Mouse (Mus musculus) limb, embryonic 11.5 days (tissue): Measurements from ENCODE around the gene Nup188. TPM values are rescaled to one million over a fixed set of nuclear protein-coding genes. Genes with fewer than 3 reads are reported as not detected.
A peak's percentile ranks its signal among the peaks of the same experiment; 100 is the strongest.

Experiments used
- ATAC-seq: fragments of 200-750 bp; cut with Nextera tagmentation; 2 replicates; pipeline ENCODE4 v1.8.0; 2017; ENCODE audit warnings: low read depth; ENCODE audit not compliant: insufficient number of reproducible peaks, low FRiP score, low TSS enrichment
- DNase-seq: peaks from one replicate; pipeline ENCODE4 v3.0.0-alpha.2; 2015; ENCODE audit warnings: low spot score
- H3K27ac ChIP-seq: fragments of 300-500 bp; sonication (generic); replicated peaks from 2 replicates; pipeline ENCODE4 v1.5.1; 2014; ENCODE audit warnings: low read depth, mild to moderate bottlenecking, low read length
- H3K27me3 ChIP-seq: fragments of 300-500 bp; sonication (generic); 2 replicates; pipeline ENCODE4 v1.6.1; 2014; ENCODE audit warnings: mild to moderate bottlenecking, low read length, mixed read lengths; ENCODE audit not compliant: control insufficient read depth, insufficient read depth
- H3K36me3 ChIP-seq: fragments of 300-500 bp; sonication (generic); 2 replicates; pipeline ENCODE4 v1.6.1; 2014; ENCODE audit warnings: mild to moderate bottlenecking, low read length, moderate library complexity, mixed read lengths; ENCODE audit not compliant: control insufficient read depth, insufficient read depth
- H3K4me1 ChIP-seq: fragments of 300-500 bp; sonication (generic); 2 replicates; pipeline ENCODE4 v1.6.1; 2014; ENCODE audit warnings: low read length, mixed read lengths; ENCODE audit not compliant: control insufficient read depth, insufficient read depth
- H3K4me2 ChIP-seq: fragments of 300-500 bp; sonication (generic); 2 replicates; pipeline ENCODE4 v1.6.1; 2014; ENCODE audit warnings: low read depth, mild to moderate bottlenecking, moderate library complexity; ENCODE audit not compliant: severe bottlenecking
- H3K4me3 ChIP-seq: fragments of 300-500 bp; sonication (generic); 2 replicates; pipeline ENCODE4 v1.5.1; 2014; ENCODE audit warnings: low read depth, low read length
- H3K9ac ChIP-seq: fragments of 300-500 bp; sonication (generic); 2 replicates; pipeline ENCODE4 v1.6.1; 2014; ENCODE audit warnings: mild to moderate bottlenecking, low read length
- H3K9me3 ChIP-seq: fragments of 300-500 bp; sonication (generic); 2 replicates; pipeline ENCODE4 v1.6.1; 2016; ENCODE audit warnings: low read length; ENCODE audit not compliant: control insufficient read depth
- WGBS: fragments of 180-500 bp; shearing (Covaris S2); extraction: QIAGEN DNeasy Blood & Tissue Kit; methylation state at CpG from one replicate; pipeline ENCODE4 v1.1.7; 2014; 5-methylcytosine and 5-hydroxymethylcytosine counted together
- polyA plus RNA-seq: library from polyadenylated mRNA; unstranded; fragments of >200 nt; fragmentation: Nextera tagmentation; extraction: Ambion mirVana; gene quantifications from 2 replicates; pipeline ENCODE4 v1.2.1, GENCODE M21; 2014

Nup188 gene
- polyA plus RNA-seq, 1 experiment from 2014 or later, result 69.0 TPM

- no peaks in the 10 kb centered on the region for H3K4me1 ChIP-seq
These were observed 56.3 kb downstream of the Nup188 start for GRCm38 (mm10) chr2:30342544-30342943.

DNA sequence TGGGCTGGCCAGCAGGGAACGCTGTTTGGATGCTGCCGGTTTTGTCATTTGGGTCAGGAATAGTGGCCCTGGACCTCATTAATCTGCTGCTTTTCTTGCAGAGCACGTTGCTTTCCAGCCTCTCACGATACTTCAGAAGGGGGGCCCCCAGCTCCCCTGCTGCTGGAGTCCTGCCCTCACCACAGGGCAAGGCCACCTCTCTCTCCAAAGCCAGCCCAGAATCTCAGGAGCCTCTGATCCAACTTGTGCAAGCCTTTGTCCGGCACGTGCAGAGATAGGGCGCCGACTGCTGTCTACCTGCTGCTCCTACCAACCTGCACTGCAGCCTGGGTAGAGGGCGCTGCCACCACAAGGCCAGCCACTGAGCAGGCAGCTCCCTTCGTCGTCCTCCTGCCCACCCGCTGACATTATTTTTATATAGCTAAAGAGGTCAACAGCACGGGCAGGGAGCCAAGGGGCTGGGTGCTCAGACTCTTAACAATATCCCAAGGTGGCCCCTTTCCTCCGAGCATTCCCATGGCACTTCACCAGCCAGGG lies 57.5 kb downstream of the Nup188 start:
- Histone ChIP-seq H3K27ac (no peak overlapping the region), H3K9ac (no peak overlapping the region), H3K36me3 (peaks cover 52% of the 10 kb centered on the region), H3K9me3 (no peaks in the 10 kb centered on the region), H3K4me2 (no peak overlapping the region), H3K4me3 (no peak overlapping the region), H3K4me1 (no peaks in the 10 kb centered on the region), H3K27me3 (no peaks in the 10 kb centered on the region)
- ATAC-seq (no peak), DNase-seq (no peak)
- 85% methylated on average over 14 of the region's 14 CpGs for WGBS

More at GRCm38 (mm10) chr2:30342544-30342943, 56.3 kb downstream of the Nup188 start:
- H3K9ac ChIP-seq, result no peak overlapping the region
- no peak overlapping the region for H3K4me3 ChIP-seq
- no peaks in the 10 kb centered on the region for H3K27me3 ChIP-seq
- ATAC-seq (no peak), DNase-seq (no peak)
- no peak overlapping the region for H3K4me2 ChIP-seq
- no peak overlapping the region for H3K27ac ChIP-seq
- WGBS, result 94% methylated on average over 7 of the region's 7 CpGs
- peaks cover 52% of the 10 kb centered on the region for H3K36me3 ChIP-seq
- H3K9me3 ChIP-seq, result no peaks in the 10 kb centered on the region

GRCm38 (mm10) chr2:30345971-30346676 lies 59.9 kb downstream of the Nup188 start:
- no peaks in the 10 kb centered on the region for H3K9me3 ChIP-seq
- H3K9ac ChIP-seq, result no peak overlapping the region; the same call in 1 of the 2 replicates
- DNase-seq (no peak), ATAC-seq (no peak)
- H3K4me1 ChIP-seq, result no peaks in the 10 kb centered on the region
- peaks cover 41% of the 10 kb centered on the region for H3K36me3 ChIP-seq
- WGBS, result 92% methylated on average over 7 of the region's 7 CpGs
- no peak overlapping the region for H3K27ac ChIP-seq
- H3K27me3 ChIP-seq, result no peaks in the 10 kb centered on the region
- H3K4me3 ChIP-seq, result no peak overlapping the region
- H3K4me2 ChIP-seq, result no peak overlapping the region

DNA sequence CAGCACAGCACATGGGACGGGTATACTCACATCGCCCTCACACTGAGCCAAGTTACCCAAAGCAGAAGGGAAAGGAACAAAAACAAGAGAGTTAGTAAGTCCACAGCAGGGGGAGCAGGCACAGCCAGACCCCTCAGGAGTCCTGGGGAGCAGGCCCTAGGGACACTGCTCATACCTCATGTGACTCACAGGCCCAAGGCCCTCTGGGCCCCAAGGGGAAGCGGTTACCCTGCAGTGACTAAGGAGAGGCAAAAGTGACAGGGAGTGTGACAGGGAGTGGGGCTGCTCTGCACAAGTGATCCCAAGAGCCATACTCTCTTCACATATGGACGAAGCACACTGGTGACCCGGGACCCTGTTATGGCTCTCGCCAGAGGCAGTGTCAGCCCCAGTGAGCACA lies 63.0 kb downstream of the Nup188 start:
- Histone ChIP-seq H3K4me2 (no peak overlapping the region), H3K4me3 (no peak overlapping the region), H3K27me3 (no peaks in the 10 kb centered on the region), H3K36me3 (peaks cover 26% of the 10 kb centered on the region; the same call in 1 of the 2 replicates), H3K4me1 (no peaks in the 10 kb centered on the region), H3K9me3 (no peaks in the 10 kb centered on the region), H3K9ac (no peak overlapping the region), H3K27ac (no peak overlapping the region)
- DNase-seq, result no peak
- no peak for ATAC-seq
- WGBS, result 89% methylated on average over 6 of the region's 6 CpGs

- 74% methylated on average over 2 of the region's 2 CpGs for WGBS
- no peaks in the 10 kb centered on the region for H3K9me3 ChIP-seq
- no peaks in the 10 kb centered on the region for H3K27me3 ChIP-seq
- no peak overlapping the region for H3K27ac ChIP-seq
- H3K9ac ChIP-seq, result no peak overlapping the region
- H3K4me2 ChIP-seq, result no peak overlapping the region
- ATAC-seq, result no peak
- no peaks in the 10 kb centered on the region for H3K4me1 ChIP-seq
- DNase-seq, result no peak
- no peak overlapping the region for H3K4me3 ChIP-seq
- H3K36me3 ChIP-seq, result peaks cover 14% of the 10 kb centered on the region; the same call in 1 of the 2 replicates
These were observed 65.0 kb downstream of the Nup188 start for GRCm38 (mm10) chr2:30351149-30351548.

GRCm38 (mm10) chr2:30355861-30356260 lies 69.7 kb downstream of the Nup188 start:
- WGBS, result 74% methylated on average over 4 of the region's 4 CpGs

DNA sequence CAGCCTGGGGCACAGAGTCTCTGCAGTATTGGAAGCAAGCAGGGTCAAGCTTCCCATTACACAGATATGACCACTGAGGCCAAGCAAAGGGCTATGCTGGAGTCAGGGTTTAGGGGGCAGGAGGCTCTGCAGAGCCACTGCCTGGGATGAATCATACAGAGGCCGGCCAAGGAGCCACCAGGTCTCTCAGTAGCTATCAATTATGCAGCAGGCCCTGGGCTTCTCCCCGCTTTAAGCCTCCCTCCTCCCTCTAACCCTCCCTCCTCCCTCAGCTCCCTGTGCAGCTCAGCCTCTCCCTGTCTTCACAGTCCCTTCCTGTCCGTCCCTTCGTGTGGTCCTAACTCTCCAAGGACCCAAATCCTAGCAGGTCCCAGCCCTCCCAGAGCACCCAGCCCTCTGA lies 70.1 kb downstream of the Nup188 start:
- Histone ChIP-seq H3K4me2 (no peak overlapping the region), H3K36me3 (0 out of 2 replicates have a peak, but pooled peaks cover 4% of the 10 kb centered on the region), H3K4me3 (no peak overlapping the region; the same call in 1 of the 2 replicates), H3K27ac (no peak overlapping the region), H3K9me3 (no peaks in the 10 kb centered on the region), H3K4me1 (peaks cover 11% of the 10 kb centered on the region), H3K27me3 (no peaks in the 10 kb centered on the region), H3K9ac (no peak overlapping the region)
- DNase-seq, result no peak
- WGBS, result 58% methylated on average over 4 of the region's 4 CpGs
- ATAC-seq, result no peak

More at GRCm38 (mm10) chr2:30355861-30356260, 69.7 kb downstream of the Nup188 start:
- H3K4me1 ChIP-seq, result peaks cover 11% of the 10 kb centered on the region
- H3K4me3 ChIP-seq, result no peak overlapping the region
- H3K9me3 ChIP-seq, result no peaks in the 10 kb centered on the region
- H3K27me3 ChIP-seq, result no peaks in the 10 kb centered on the region
- H3K36me3 ChIP-seq, result 0 out of 2 replicates have a peak, but pooled peaks cover 4% of the 10 kb centered on the region
- ATAC-seq, result no peak
- no peak overlapping the region for H3K27ac ChIP-seq
- peak overlapping the region; percentile 22; the same call in 1 of the 2 replicates for H3K9ac ChIP-seq
- no peak overlapping the region for H3K4me2 ChIP-seq
- no peak for DNase-seq

GRCm38 (mm10) chr2:30356906-30357305 lies 70.7 kb downstream of the Nup188 start:
- peaks cover 11% of the 10 kb centered on the region for H3K4me1 ChIP-seq

More at GRCm38 (mm10) chr2:30356906-30357305, 70.7 kb downstream of the Nup188 start:
- H3K4me2 ChIP-seq, result no peak overlapping the region
- no peaks in the 10 kb centered on the region for H3K27me3 ChIP-seq
- H3K27ac ChIP-seq, result no peak overlapping the region
- H3K9ac ChIP-seq, result no peak overlapping the region
- H3K36me3 ChIP-seq, result 0 out of 2 replicates have a peak, but pooled peaks cover 4% of the 10 kb centered on the region
- no peaks in the 10 kb centered on the region for H3K9me3 ChIP-seq
- DNase-seq (no peak), ATAC-seq (no peak)
- WGBS, result 70% methylated on average over 9 of the region's 9 CpGs
- no peak overlapping the region for H3K4me3 ChIP-seq
